Mouse (Mus musculus): ENCODE data around the gene Ephb6. TPM values are rescaled to one million over a fixed set of nuclear protein-coding genes. Genes with fewer than 3 reads are reported as not detected.

Gene Ephb6
- polyA plus RNA-seq, 1 experiment from 2014 or later = 46.7 TPM

GRCm38 (mm10) chr6:41654648-41655047, 49.4 kb downstream of the Ephb6 start:
- Histone ChIP-seq H3K9me3 (replicated peaks) (no peaks in the 10 kb centered on the region), H3K9ac (replicated peaks) (no peak overlapping the region)
- 88% methylated on average over 8 of the region's 8 CpGs for WGBS

GRCm38 (mm10) chr6:41658487-41658886, 53.2 kb downstream of the Ephb6 start:
- no peak for ATAC-seq (ENCODE audit: low FRiP score)
- H3K27me3 ChIP-seq (replicated peaks) = no peaks in the 10 kb centered on the region
- no peaks in the 10 kb centered on the region for H3K36me3 ChIP-seq
- H3K4me3 ChIP-seq (replicated peaks) = no peak overlapping the region
- 83% methylated on average over 1 of the region's 1 CpGs for WGBS
- no peak overlapping the region for H3K4me2 ChIP-seq
- no peaks in the 10 kb centered on the region for H3K9me3 ChIP-seq (replicated peaks)
- no peaks in the 10 kb centered on the region for H3K4me1 ChIP-seq
- no peak overlapping the region for H3K9ac ChIP-seq (replicated peaks)
- no peak overlapping the region for H3K27ac ChIP-seq (replicated peaks)

More at GRCm38 (mm10) chr6:41654648-41655047, 49.4 kb downstream of the Ephb6 start:
- Histone ChIP-seq H3K27me3 (replicated peaks) (no peaks in the 10 kb centered on the region), H3K36me3 (no peaks in the 10 kb centered on the region), H3K4me3 (replicated peaks) (no peak overlapping the region), H3K4me2 (no peak overlapping the region), H3K27ac (replicated peaks) (no peak overlapping the region), H3K4me1 (no peaks in the 10 kb centered on the region)
- ATAC-seq (ENCODE audit: low FRiP score) = no peak

- H3K4me1 ChIP-seq = no peaks in the 10 kb centered on the region
- no peak overlapping the region for H3K9ac ChIP-seq (replicated peaks)
- ATAC-seq (ENCODE audit: low FRiP score) = no peak
- H3K9me3 ChIP-seq (replicated peaks) = no peaks in the 10 kb centered on the region
- H3K4me3 ChIP-seq (replicated peaks) = no peak overlapping the region
- no peak overlapping the region for H3K27ac ChIP-seq (replicated peaks)
- 29% methylated on average over 2 of the region's 2 CpGs for WGBS
- no peak overlapping the region for H3K4me2 ChIP-seq
- no peaks in the 10 kb centered on the region for H3K36me3 ChIP-seq
- H3K27me3 ChIP-seq (replicated peaks) = no peaks in the 10 kb centered on the region
Observed at GRCm38 (mm10) chr6:41662320-41662719, 57.0 kb downstream of the Ephb6 start.

Other genes with a start within 250 kb of the Ephb6 start
- gene Prss3, start 227.8 kb upstream of the Ephb6 start, polyA plus RNA-seq (2015; fragmentation: Nextera tagmentation; extraction: Ambion mirVana) = 0.34 TPM in 1 of 2 replicates, not detected in the other
- gene Gm5771, start 213.1 kb upstream of the Ephb6 start, polyA plus RNA-seq (2015; fragmentation: Nextera tagmentation; extraction: Ambion mirVana) = 0.47 TPM in 1 of 2 replicates, not detected in the other
- gene Gm10334, start 159.3 kb upstream of the Ephb6 start, polyA plus RNA-seq (2015; fragmentation: Nextera tagmentation; extraction: Ambion mirVana) = not detected in 2 replicates
- gene Prss1, start 146.6 kb upstream of the Ephb6 start, polyA plus RNA-seq (2015; fragmentation: Nextera tagmentation; extraction: Ambion mirVana) = 2.3 TPM in 1 of 2 replicates, not detected in the other
- 1.3 TPM in 1 of 2 replicates, not detected in the other for gene Prss2, start 83.7 kb upstream of the Ephb6 start, polyA plus RNA-seq (2015; fragmentation: Nextera tagmentation; extraction: Ambion mirVana)
- gene Trpv6, start 30.9 kb downstream of the Ephb6 start, polyA plus RNA-seq (2015; fragmentation: Nextera tagmentation; extraction: Ambion mirVana) = 0.84 and 1.0 TPM in 2 replicates
- not detected in 2 replicates for gene Trpv5, start 75.3 kb downstream of the Ephb6 start, polyA plus RNA-seq (2015; fragmentation: Nextera tagmentation; extraction: Ambion mirVana)
- not detected in 2 replicates for gene Llcfc1, start 78.9 kb downstream of the Ephb6 start, polyA plus RNA-seq (2015; fragmentation: Nextera tagmentation; extraction: Ambion mirVana)
- gene Kel, start 98.9 kb downstream of the Ephb6 start, polyA plus RNA-seq (2015; fragmentation: Nextera tagmentation; extraction: Ambion mirVana) = 0.51 and 0.86 TPM in 2 replicates
- not detected in 2 replicates for gene Olfr459, start 169.7 kb downstream of the Ephb6 start, polyA plus RNA-seq (2015; fragmentation: Nextera tagmentation; extraction: Ambion mirVana)
- not detected in 2 replicates for gene Pip, start 242.1 kb downstream of the Ephb6 start, polyA plus RNA-seq (2015; fragmentation: Nextera tagmentation; extraction: Ambion mirVana)
- not detected in 2 replicates for gene Sval2, start 247.5 kb downstream of the Ephb6 start, polyA plus RNA-seq (2015; fragmentation: Nextera tagmentation; extraction: Ambion mirVana)